Mouse (Mus musculus) forebrain, embryonic 11.5 days (tissue): Measurements from ENCODE around the gene Stil. TPM values are rescaled to one million over a fixed set of nuclear protein-coding genes. Genes with fewer than 3 reads are reported as not detected.

Experiments
- ATAC-seq: fragments of 200-750 bp; cut with Nextera tagmentation; replicated peaks from 2 replicates; pipeline ENCODE4 v1.8.0; 2017; ENCODE audit warnings: moderate TSS enrichment; ENCODE audit not compliant: low FRiP score
- DNase-seq: peaks from one replicate; pipeline ENCODE4 v3.0.0-alpha.2; 2017; ENCODE audit warnings: low spot score
- H3K27ac ChIP-seq: fragments of 300-500 bp; sonication (generic); 2 replicates; pipeline ENCODE4 v1.5.1; 2014; ENCODE audit warnings: low read depth, low read length
- H3K27me3 ChIP-seq: fragments of 300-500 bp; sonication (generic); 2 replicates; pipeline ENCODE4 v1.6.1; 2014; ENCODE audit warnings: mild to moderate bottlenecking, low read length, mixed read lengths; ENCODE audit not compliant: control insufficient read depth, insufficient read depth
- H3K36me3 ChIP-seq: fragments of 300-500 bp; sonication (generic); 2 replicates; pipeline ENCODE4 v1.6.1; 2014; ENCODE audit warnings: mild to moderate bottlenecking, low read length, moderate library complexity, mixed read lengths; ENCODE audit not compliant: control insufficient read depth, insufficient read depth
- H3K4me1 ChIP-seq: fragments of 300-500 bp; sonication (generic); replicated peaks from 2 replicates; pipeline ENCODE4 v1.6.1; 2014; ENCODE audit warnings: low read length, mixed read lengths; ENCODE audit not compliant: control insufficient read depth, insufficient read depth
- H3K4me2 ChIP-seq: fragments of 300-500 bp; sonication (generic); 2 replicates; pipeline ENCODE4 v1.6.1; 2014; ENCODE audit warnings: low read depth, mild to moderate bottlenecking, low read length, moderate library complexity, mixed read lengths; ENCODE audit not compliant: severe bottlenecking
- H3K4me3 ChIP-seq: fragments of 300-500 bp; sonication (generic); 2 replicates; pipeline ENCODE4 v1.5.1; 2014; ENCODE audit warnings: low read depth, low read length
- H3K9ac ChIP-seq: fragments of 300-500 bp; sonication (generic); 2 replicates; pipeline ENCODE4 v1.6.1; 2014; ENCODE audit warnings: low read length
- H3K9me3 ChIP-seq: fragments of 300-500 bp; sonication (generic); 2 replicates; pipeline ENCODE4 v1.6.1; 2016; ENCODE audit warnings: low read length, mixed read lengths; ENCODE audit not compliant: control insufficient read depth
- WGBS: fragments of 180-500 bp; shearing (Covaris S2); extraction: QIAGEN DNeasy Blood & Tissue Kit; methylation state at CpG from one replicate; pipeline ENCODE4 v1.1.7; 2014; 5-methylcytosine and 5-hydroxymethylcytosine counted together
- polyA plus RNA-seq: library from polyadenylated mRNA; unstranded; fragments of >200 nt; fragmentation: Nextera tagmentation; extraction: Ambion mirVana; gene quantifications from 2 replicates; pipeline ENCODE4 v1.2.1, GENCODE M21; 2014

Stil gene
- polyA plus RNA-seq, 1 experiment from 2014 or later = 32.2 TPM

DNA sequence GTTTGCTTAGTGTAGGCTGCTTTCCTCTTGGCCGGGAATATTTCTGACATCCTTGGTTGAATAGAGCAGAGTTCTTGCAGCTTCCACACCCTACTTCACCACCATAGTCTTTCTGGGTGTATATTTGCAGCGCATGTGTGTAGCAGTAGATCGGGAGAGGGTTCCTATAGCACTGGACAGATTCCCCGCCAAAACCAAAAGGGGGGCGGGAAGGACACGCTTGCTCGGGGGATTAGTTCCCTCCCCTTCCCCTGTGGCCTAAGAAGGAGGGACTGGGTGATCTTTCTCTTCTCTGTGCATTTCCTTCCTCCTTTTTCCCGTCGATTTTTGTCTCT lies 62.5 kb downstream of the Stil start:
- peak overlapping the region; percentile 88 for H3K4me2 ChIP-seq
- no peaks in the 10 kb centered on the region for H3K9me3 ChIP-seq
- H3K9ac ChIP-seq = no peak overlapping the region; the same call in 1 of the 2 replicates
- H3K4me3 ChIP-seq = peak overlapping the region; percentile 31
- 2% methylated on average over 9 of the region's 9 CpGs for WGBS
- H3K36me3 ChIP-seq = no peaks in the 10 kb centered on the region
- H3K27ac ChIP-seq = no peak overlapping the region
- peaks cover 81% of the 10 kb centered on the region for H3K27me3 ChIP-seq
- no peak for DNase-seq
- H3K4me1 ChIP-seq = peaks cover 4% of the 10 kb centered on the region; the same call in 1 of the 2 replicates
- peak; percentile 16; the same call in 1 of the 2 replicates for ATAC-seq

DNA sequence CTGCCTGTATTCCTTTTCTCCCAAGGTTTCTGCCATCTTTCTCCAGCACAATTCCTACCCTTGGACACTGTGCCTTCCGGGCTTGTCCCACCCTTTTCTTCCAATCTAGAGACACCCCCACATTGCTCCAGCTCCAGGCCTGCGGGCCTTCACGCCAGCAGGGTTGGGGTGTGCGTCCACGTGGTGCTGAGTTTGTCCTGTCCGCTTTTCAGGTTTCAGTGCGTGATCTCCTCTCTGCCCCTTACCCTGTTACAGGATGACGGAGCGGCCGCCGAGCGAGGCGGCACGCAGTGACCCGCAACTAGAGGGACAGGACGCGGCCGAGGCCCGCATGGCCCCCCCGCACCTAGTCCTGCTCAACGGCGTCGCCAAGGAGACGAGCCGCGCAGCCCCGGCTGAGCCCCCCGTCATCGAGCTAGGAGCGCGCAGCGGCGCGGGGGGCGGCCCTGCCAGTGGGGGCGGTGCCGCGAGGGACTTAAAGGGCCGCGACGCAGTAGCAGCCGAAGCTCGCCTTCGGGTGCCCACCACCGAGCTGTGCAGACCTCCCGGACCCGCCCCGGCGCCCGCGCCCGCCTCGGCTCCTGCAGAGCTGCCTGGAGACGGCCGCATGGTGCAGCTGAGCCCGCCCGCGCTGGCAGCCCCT lies 63.0 kb downstream of the Stil start:
- ATAC-seq (peak; percentile 87), DNase-seq (peak; percentile 77)
- H3K9me3 ChIP-seq = no peaks in the 10 kb centered on the region
- H3K9ac ChIP-seq = peak overlapping the region; percentile 9
- H3K4me1 ChIP-seq = peaks cover 4% of the 10 kb centered on the region; the same call in 1 of the 2 replicates
- H3K27ac ChIP-seq = no peak overlapping the region
- under 1% methylated on average over 40 of the region's 58 CpGs for WGBS
- peak overlapping the region; percentile 88 for H3K4me2 ChIP-seq
- no peaks in the 10 kb centered on the region for H3K36me3 ChIP-seq
- H3K4me3 ChIP-seq = peak overlapping the region; percentile 31
- peaks cover 76% of the 10 kb centered on the region for H3K27me3 ChIP-seq

DNA sequence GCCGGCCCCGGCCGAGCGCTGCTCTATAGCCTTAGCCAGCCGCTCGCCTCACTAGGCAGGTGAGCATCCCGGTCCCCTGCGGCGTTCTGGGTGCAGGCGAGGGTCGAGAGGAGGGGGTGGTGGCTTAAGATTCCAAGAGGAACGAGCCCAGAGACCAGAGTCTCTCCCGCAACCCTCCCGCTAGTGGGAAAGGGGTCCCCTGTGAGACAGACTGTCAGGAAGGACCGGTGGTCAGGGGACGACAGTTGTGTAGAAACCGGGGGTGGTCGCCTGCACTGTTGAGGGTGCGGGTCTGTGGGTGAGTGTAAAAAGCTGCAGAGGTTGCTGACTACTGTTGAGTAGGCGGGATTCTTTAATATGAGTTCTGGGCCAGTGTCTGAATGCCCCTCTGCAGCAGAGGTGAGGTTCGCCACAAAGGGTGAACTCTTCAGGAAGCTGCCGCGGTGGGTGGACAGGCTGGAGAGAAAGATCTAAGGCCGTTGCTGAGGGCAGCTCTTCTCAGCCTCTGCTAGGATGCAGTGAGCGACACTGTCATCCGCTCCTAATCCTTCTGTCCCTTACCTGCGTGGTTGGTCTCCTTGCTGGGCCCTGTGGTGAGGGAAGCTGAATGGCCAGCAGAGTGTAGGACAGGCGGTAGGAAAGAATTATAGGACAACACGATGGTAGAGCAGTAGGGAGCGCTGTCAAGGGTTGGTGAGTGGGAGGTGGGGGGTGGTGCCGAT lies 63.7 kb downstream of the Stil start:
- WGBS = 2% methylated on average over 31 of the region's 31 CpGs
- H3K36me3 ChIP-seq = no peaks in the 10 kb centered on the region
- no peak overlapping the region for H3K27ac ChIP-seq
- peak overlapping the region; percentile 31 for H3K4me3 ChIP-seq
- no peak for DNase-seq
- H3K9ac ChIP-seq = peak overlapping the region; percentile 9
- peaks cover 75% of the 10 kb centered on the region for H3K27me3 ChIP-seq
- peak; percentile 22; the same call in 1 of the 2 replicates for ATAC-seq
- peak overlapping the region; percentile 88 for H3K4me2 ChIP-seq
- H3K9me3 ChIP-seq = no peaks in the 10 kb centered on the region
- H3K4me1 ChIP-seq = peaks cover 4% of the 10 kb centered on the region; the same call in 1 of the 2 replicates

DNA sequence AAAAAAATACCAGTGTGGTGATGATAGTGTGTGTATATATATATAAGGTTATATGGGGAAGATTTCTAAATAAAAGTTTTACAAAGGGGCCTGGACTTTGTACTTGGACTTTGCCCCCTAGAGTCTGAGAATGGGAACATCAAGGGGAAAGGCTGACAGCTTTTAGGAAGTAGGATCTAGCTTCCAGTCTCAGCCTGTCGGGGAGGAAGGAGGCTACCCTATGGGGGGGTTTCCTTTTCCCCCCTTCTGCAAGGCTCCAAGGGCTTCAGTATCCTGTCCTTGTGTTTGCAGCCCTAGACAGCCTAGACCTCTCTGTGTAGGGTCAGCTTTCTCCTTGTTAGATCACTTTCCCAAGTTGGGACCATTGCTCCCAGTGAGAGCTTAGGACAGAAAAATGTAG lies 71.7 kb downstream of the Stil start:
- Histone ChIP-seq H3K27me3 (no peaks in the 10 kb centered on the region), H3K36me3 (no peaks in the 10 kb centered on the region), H3K4me2 (no peak overlapping the region), H3K4me1 (no peaks in the 10 kb centered on the region), H3K9me3 (no peaks in the 10 kb centered on the region), H3K27ac (no peak overlapping the region), H3K4me3 (no peak overlapping the region), H3K9ac (no peak overlapping the region)
- 60% methylated on average over 1 of the region's 1 CpGs for WGBS
- DNase-seq (no peak), ATAC-seq (no peak)

DNA sequence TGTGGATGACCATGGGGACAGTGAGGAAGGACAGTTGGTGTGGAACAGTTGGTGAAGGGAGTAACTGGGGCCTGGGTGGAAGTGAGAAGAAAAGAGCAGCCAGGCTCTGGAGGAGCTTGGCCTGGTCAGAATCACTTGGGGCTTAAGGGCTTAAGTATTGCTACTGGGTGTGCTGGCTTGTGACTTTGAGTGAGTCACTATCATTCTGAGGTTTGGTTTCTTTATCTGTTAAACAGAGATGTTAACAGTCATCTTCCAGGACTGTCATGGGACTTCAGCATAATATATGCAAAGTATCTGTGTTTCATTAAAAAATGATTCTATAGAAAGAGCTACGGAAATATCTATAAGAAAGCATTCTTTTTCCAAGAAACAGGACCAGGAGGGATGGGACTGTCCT lies 74.8 kb downstream of the Stil start:
- no peaks in the 10 kb centered on the region for H3K36me3 ChIP-seq
- no peaks in the 10 kb centered on the region for H3K9me3 ChIP-seq
- DNase-seq = no peak
- no peak for ATAC-seq
- no peak overlapping the region for H3K9ac ChIP-seq
- 85% methylated on average over 1 of the region's 1 CpGs for WGBS
- H3K4me2 ChIP-seq = no peak overlapping the region
- peaks cover 13% of the 10 kb centered on the region for H3K4me1 ChIP-seq
- no peaks in the 10 kb centered on the region for H3K27me3 ChIP-seq
- H3K27ac ChIP-seq = no peak overlapping the region
- no peak overlapping the region for H3K4me3 ChIP-seq

DNA sequence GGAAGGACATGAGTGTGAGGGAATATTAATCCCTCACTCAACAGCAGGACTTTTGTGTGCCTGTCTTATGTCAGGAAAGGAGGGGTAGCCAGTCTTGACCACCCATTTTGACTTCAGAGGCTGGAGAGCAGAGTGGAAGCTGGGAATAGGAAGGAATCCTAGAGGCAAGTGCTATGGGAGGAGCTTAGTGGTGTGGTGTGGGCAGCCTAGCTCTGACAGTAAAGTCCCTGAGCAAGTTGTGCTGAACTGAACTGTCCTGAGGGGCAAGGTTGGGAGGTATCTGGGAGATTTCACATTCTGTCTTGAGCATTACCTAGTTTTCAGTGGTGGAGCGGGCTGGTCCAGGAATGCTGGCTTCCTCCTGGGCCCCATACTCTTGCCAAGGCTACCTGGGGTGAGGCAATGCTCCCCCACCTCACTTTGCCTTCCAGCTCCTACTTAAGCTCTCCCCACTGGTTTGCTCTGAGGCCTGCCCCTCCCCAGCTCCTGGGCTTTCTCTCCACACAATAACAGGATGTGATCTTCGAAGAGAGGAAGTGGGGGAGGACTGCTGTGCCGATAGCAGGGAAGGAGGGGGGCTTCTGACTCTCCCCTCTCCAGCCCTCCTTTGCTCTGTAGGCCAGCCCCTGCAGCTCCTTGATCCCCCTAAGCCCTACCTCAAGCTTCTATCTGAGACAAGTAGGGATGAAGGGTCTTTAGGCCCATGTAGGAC lies 75.4 kb downstream of the Stil start:
- H3K27me3 ChIP-seq = no peaks in the 10 kb centered on the region
- no peak overlapping the region for H3K9ac ChIP-seq
- ATAC-seq = no peak
- no peak overlapping the region for H3K27ac ChIP-seq
- no peak for DNase-seq
- 38% methylated on average over 3 of the region's 3 CpGs for WGBS
- no peak overlapping the region for H3K4me2 ChIP-seq
- H3K4me1 ChIP-seq = peaks cover 18% of the 10 kb centered on the region
- H3K4me3 ChIP-seq = no peak overlapping the region
- H3K36me3 ChIP-seq = no peaks in the 10 kb centered on the region
- no peaks in the 10 kb centered on the region for H3K9me3 ChIP-seq

DNA sequence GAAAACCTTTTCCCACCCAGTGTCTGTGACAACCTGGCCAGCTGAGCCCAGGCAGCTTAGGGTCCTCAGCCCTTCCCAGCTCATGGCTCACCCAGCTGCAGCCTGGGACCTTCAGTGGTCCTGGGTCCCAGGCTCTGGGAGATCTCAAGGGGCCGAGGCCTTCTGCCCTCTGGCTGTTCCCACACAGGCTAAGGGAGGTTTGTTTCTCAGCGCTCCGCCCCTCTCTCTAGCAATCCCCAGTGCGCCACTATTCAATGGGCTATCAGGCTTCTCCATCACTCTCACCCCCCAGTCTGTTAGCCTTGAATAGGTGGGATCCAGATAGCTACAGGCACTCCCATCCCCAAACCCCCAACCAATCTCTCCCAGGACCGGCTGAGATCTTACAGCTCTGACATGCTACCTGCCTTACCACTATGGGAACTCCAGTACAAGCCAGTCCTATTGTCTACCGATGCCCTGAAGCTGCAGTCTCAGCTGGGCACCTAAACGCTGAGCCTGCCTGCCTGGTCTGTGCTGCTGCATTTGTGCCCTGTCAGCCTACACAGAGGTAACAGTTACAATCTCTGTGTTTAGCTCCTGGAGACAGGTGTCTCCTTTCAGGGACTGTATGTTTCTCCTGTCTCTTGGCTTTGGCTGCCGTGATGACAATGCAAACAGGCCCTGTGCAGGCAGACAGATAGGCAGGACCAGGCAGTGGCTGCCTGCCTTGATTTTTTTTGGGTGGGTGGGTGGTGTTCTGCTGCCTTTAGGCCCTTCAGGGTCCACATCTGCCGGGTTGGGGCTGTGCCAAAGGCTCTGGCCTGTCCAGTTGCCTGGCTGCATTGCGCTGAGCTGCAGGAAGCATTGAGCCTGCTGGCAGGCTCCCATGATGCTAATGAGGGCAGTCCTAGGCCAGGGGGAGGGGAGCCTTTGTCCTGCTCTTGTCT lies 79.2 kb downstream of the Stil start:
- no peaks in the 10 kb centered on the region for H3K36me3 ChIP-seq
- H3K4me3 ChIP-seq = no peak overlapping the region
- H3K9ac ChIP-seq = peak overlapping the region; percentile 49
- H3K4me2 ChIP-seq = peak overlapping the region; percentile 12; the same call in 1 of the 2 replicates
- peak; percentile 80 for DNase-seq
- H3K27me3 ChIP-seq = no peaks in the 10 kb centered on the region
- H3K27ac ChIP-seq = peak overlapping the region; percentile 57; the same call in 1 of the 2 replicates
- WGBS = 14% methylated on average over 10 of the region's 10 CpGs
- no peaks in the 10 kb centered on the region for H3K9me3 ChIP-seq
- H3K4me1 ChIP-seq = peaks cover 18% of the 10 kb centered on the region
- peak; percentile 85 for ATAC-seq

DNA sequence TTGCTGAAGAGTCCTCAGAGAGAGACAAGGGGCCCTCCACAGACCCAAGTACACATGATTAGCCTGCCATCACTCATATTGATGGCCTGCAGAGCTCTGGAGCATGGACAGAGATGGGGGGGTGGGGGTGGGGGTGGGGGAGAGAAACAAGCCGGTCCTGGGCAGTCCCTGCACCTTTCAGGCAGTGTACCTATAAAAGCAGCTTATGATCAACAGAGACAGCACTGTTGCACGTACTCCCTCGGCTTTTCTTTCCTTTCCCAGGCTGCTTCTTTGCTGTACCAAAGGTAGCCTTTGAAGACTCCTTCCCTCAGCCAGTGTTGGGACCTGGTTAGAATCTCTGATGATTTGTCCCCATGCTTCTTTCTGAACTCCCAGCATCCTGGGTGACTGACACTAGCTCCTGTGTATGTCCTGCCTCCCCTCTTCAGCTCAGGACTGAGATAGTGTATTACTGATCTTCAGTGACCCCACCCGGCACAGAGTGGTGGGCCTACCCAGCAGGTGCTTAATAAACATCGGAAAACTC lies 79.9 kb downstream of the Stil start:
- Histone ChIP-seq H3K4me1 (peaks cover 18% of the 10 kb centered on the region), H3K27ac (peak overlapping the region; percentile 57), H3K36me3 (no peaks in the 10 kb centered on the region), H3K4me2 (peak overlapping the region; percentile 12; the same call in 1 of the 2 replicates), H3K9ac (no peak overlapping the region; the same call in 1 of the 2 replicates), H3K4me3 (no peak overlapping the region), H3K9me3 (no peaks in the 10 kb centered on the region), H3K27me3 (no peaks in the 10 kb centered on the region)
- 11% methylated on average over 5 of the region's 5 CpGs for WGBS
- ATAC-seq (peak; percentile 29), DNase-seq (no peak)
